Mouse (Mus musculus) MEL (cell line): Measurements from ENCODE around the gene Hoxc5. TPM values are rescaled to one million over a fixed set of nuclear protein-coding genes. Genes with fewer than 3 reads are reported as not detected.

Source experiments
- BHLHE40 ChIP-seq: IDR thresholded peaks from 2 replicates; pipeline ENCODE4 v1.6.1; 2012; ENCODE audit warnings: low read depth, mild to moderate bottlenecking, inconsistent platforms, low read length, improper control_type of control experiment, borderline replicate concordance
- E2F4 ChIP-seq: IDR thresholded peaks from 2 replicates; pipeline ENCODE4 v1.6.1; 2011; ENCODE audit warnings: low read depth, low read length, improper control_type of control experiment, borderline replicate concordance
- ELF1 ChIP-seq: IDR thresholded peaks from 2 replicates; pipeline ENCODE4 v1.6.1; 2014; ENCODE audit warnings: low read depth, mild to moderate bottlenecking, inconsistent platforms, low read length, improper control_type of control experiment, moderate library complexity
- EP300 ChIP-seq, 2 experiments: IDR thresholded peaks; 2 replicates each; pipeline ENCODE4 v1.6.1; 2011; ENCODE audit warnings: improper control_type of control experiment in 2 of 2, low read length in 2 of 2, low read depth in 1 of 2, mild to moderate bottlenecking in 1 of 2
- ETS1 ChIP-seq: IDR thresholded peaks from 2 replicates; pipeline ENCODE4 v1.6.1; 2012; ENCODE audit warnings: low read depth, mild to moderate bottlenecking, inconsistent platforms, low read length, improper control_type of control experiment, moderate library complexity
- GABPA ChIP-seq: IDR thresholded peaks from 2 replicates; pipeline ENCODE4 v1.6.1; 2012; ENCODE audit warnings: low read depth, mild to moderate bottlenecking, inconsistent platforms, low read length, improper control_type of control experiment, moderate library complexity
- GATA1 ChIP-seq: IDR thresholded peaks from 2 replicates; pipeline ENCODE4 v1.6.1; 2011; ENCODE audit warnings: low read depth, low read length, improper control_type of control experiment
- HCFC1 ChIP-seq: IDR thresholded peaks from 2 replicates; pipeline ENCODE4 v1.6.1; 2012; ENCODE audit warnings: low read depth, mild to moderate bottlenecking, inconsistent platforms, low read length, improper control_type of control experiment, moderate library complexity
- KAT2A ChIP-seq: conservative IDR thresholded peaks from 2 replicates; pipeline ENCODE4 v1.6.1; 2012; ENCODE audit warnings: low read depth, low read length, improper control_type of control experiment, inconsistent platforms
- MAX ChIP-seq: IDR thresholded peaks from 2 replicates; pipeline ENCODE4 v1.6.1; 2011; ENCODE audit warnings: low read length, improper control_type of control experiment
- MXI1 ChIP-seq: IDR thresholded peaks from 2 replicates; pipeline ENCODE4 v1.6.1; 2011; ENCODE audit warnings: mild to moderate bottlenecking, low read depth, low read length, improper control_type of control experiment
- NRF1 ChIP-seq: IDR thresholded peaks from 2 replicates; pipeline ENCODE4 v1.6.1; 2014; ENCODE audit warnings: low read depth, mild to moderate bottlenecking, inconsistent platforms, low read length, improper control_type of control experiment, moderate library complexity; ENCODE audit not compliant: poor library complexity, insufficient read depth, severe bottlenecking
- POLR2A ChIP-seq, 2 experiments: IDR thresholded peaks; 2 replicates each; pipeline ENCODE4 v1.6.1; 2011 to 2012; ENCODE audit warnings: low read length in 2 of 2, mild to moderate bottlenecking in 2 of 2, control low read depth in 1 of 2, improper control_type of control experiment in 1 of 2, low read depth in 1 of 2, moderate library complexity in 1 of 2; ENCODE audit not compliant: control insufficient read depth in 1 of 2, insufficient read depth in 1 of 2, poor library complexity in 1 of 2
- POLR2AphosphoS2 ChIP-seq: IDR thresholded peaks from 2 replicates; pipeline ENCODE4 v1.6.1; 2011; ENCODE audit warnings: low read length, improper control_type of control experiment
- POLR2AphosphoS5 ChIP-seq: IDR thresholded peaks from 2 replicates; pipeline ENCODE4 v1.6.1; 2012; ENCODE audit warnings: low read depth, borderline replicate concordance, mild to moderate bottlenecking, inconsistent platforms, low read length, moderate library complexity, mixed read lengths
- RCOR1 ChIP-seq: IDR thresholded peaks from 2 replicates; pipeline ENCODE4 v1.6.1; 2012; ENCODE audit warnings: low read depth, mild to moderate bottlenecking, inconsistent platforms, low read length, improper control_type of control experiment
- SIN3A ChIP-seq: IDR thresholded peaks from 2 replicates; pipeline ENCODE4 v1.6.1; 2012; ENCODE audit warnings: low read length, improper control_type of control experiment, inconsistent platforms
- SMC3 ChIP-seq: IDR thresholded peaks from 2 replicates; pipeline ENCODE4 v1.6.1; 2011; ENCODE audit warnings: low read depth, low read length, improper control_type of control experiment
- TAL1 ChIP-seq: IDR thresholded peaks from 2 replicates; pipeline ENCODE4 v1.6.1; 2012; ENCODE audit warnings: mild to moderate bottlenecking, inconsistent platforms, low read length, moderate library complexity, mixed read lengths
- TBP ChIP-seq: IDR thresholded peaks from 2 replicates; pipeline ENCODE4 v1.8.0; 2011; ENCODE audit warnings: low read depth, low read length, improper control_type of control experiment
- TCF12 ChIP-seq: IDR thresholded peaks from 2 replicates; pipeline ENCODE4 v1.6.1; 2014; ENCODE audit warnings: low read depth, mild to moderate bottlenecking, inconsistent platforms, low read length, improper control_type of control experiment, moderate library complexity
- UBTF ChIP-seq: IDR thresholded peaks from 2 replicates; pipeline ENCODE4 v1.6.1; 2012; ENCODE audit warnings: low read depth, mild to moderate bottlenecking, inconsistent platforms, low read length, improper control_type of control experiment, moderate library complexity, borderline replicate concordance; ENCODE audit not compliant: insufficient read depth
- USF1 ChIP-seq: IDR thresholded peaks from 2 replicates; pipeline ENCODE4 v1.6.1; 2014; ENCODE audit warnings: low read depth, mild to moderate bottlenecking, inconsistent platforms, low read length, improper control_type of control experiment, moderate library complexity
- USF2 ChIP-seq, 2 experiments: IDR thresholded peaks; 2 replicates each; pipeline ENCODE4 v1.6.1; 2011 to 2012; ENCODE audit warnings: improper control_type of control experiment in 2 of 2, low read length in 2 of 2, borderline replicate concordance in 1 of 2, inconsistent platforms in 1 of 2, low read depth in 1 of 2, mild to moderate bottlenecking in 1 of 2; ENCODE audit not compliant: insufficient read depth in 1 of 2
- ZMIZ1 ChIP-seq: IDR thresholded peaks from 2 replicates; pipeline ENCODE4 v1.6.1; 2012; ENCODE audit warnings: low read depth, mild to moderate bottlenecking, inconsistent platforms, low read length, improper control_type of control experiment, moderate library complexity
- polyA plus RNA-seq, 2 experiments: library from polyadenylated mRNA; stranded (reverse) in 1 of 2; unstranded in 1 of 2; fragments of >175 nt in 1 of 2; fragments of >200 nt in 1 of 2; gene quantifications; 2 replicates each; pipeline versions ENCODE4 v1.2.1 to v1.2.4; 2012; ENCODE audit warnings: low replicate concordance in 2 of 2, low read depth in 1 of 2; ENCODE audit not compliant: insufficient read length in 2 of 2, insufficient read depth in 1 of 2, missing spikeins in 1 of 2
- total RNA-seq: library from RNA; depleted of rRNA; stranded (reverse); fragments of 300-350 nt; gene quantifications from 2 replicates; pipeline ENCODE4 v1.2.3, GENCODE M21; 2012

Hoxc5 gene
- total and polyA plus RNA-seq, 3 experiments, result 0.46 to 3.0 TPM; not detected in 1

- TF ChIP-seq RCOR1 (no peak; the same call in 1 of the 2 replicates), BHLHE40 (no peak), TBP (peak; percentile 95), TAL1 (no peak), USF1 (no peak), HCFC1 (peak; percentile 28; the same call in 1 of the 2 replicates), POLR2A (IDR thresholded peaks at IDR 0.05; ENCODE audit: control insufficient read depth in 1 of 2, insufficient read depth in 1 of 2, low read depth in 1 of 2, low read length in 2 of 2, poor library complexity in 1 of 2) (peak in 1 of 2 experiments; percentile 45; a peak in 2 of 4 replicates), SMC3 (no peak), ELF1 (no peak), TCF12 (no peak), EP300 (IDR thresholded peaks at IDR 0.05; ENCODE audit: low read depth in 1 of 2, low read length in 2 of 2) (peak in 1 of 2 experiments; percentile 1; a peak in 2 of 4 replicates), NRF1 (no peak), SIN3A (peak; percentile 16), GABPA (no peak), USF2 (IDR thresholded peaks at IDR 0.05; ENCODE audit: borderline replicate concordance in 1 of 2, insufficient read depth in 1 of 2, low read depth in 1 of 2, low read length in 2 of 2) (no peak), UBTF (peak; percentile 94; the same call in 1 of the 2 replicates), POLR2AphosphoS5 (no peak), GATA1 (peak; percentile 40), ETS1 (0 out of 2 replicates have a peak, but pooled peaks have one; percentile 10), MAX (no peak), E2F4 (no peak), POLR2AphosphoS2 (no peak), KAT2A (no peak; the same call in 1 of the 2 replicates), MXI1 (no peak), ZMIZ1 (no peak)
Measured at GRCm38 (mm10) chr15:102978615-102979515, 11.6 kb downstream of the Hoxc5 start (continued).
